Mouse (Mus musculus): ENCODE results near the gene Prr14l. TPM values are rescaled to one million over a fixed set of nuclear protein-coding genes. Genes with fewer than 3 reads are reported as not detected.
"Not testable (repeated sequence)": the region's sequence is repeated elsewhere in the genome, so short reads cannot be mapped to it uniquely, and the experiment has no call there.

Prr14l gene
- 1 to 10 TPM; 4.3 to 6.2 TPM for total RNA-seq (2021)
- long read RNA-seq, experiment 1, partial matches to known transcripts: 0 of 3 reads
- long read RNA-seq, experiment 1, other reads (novel, unspliced or antisense): 3 of 3 reads
- long read RNA-seq, experiment 2, partial matches to known transcripts: 0 of 1 reads
- long read RNA-seq, experiment 2, other reads (novel, unspliced or antisense): 1 of 1 reads

- H3K4me3 ChIP-seq: peak within 1 kb of the TSS; percentile 100
- DNase-seq: peak; percentile 98
- H3K27ac ChIP-seq: peak within 1 kb of the TSS; percentile 97
- intact Hi-C loops (cut with DNase I): loop anchor here (10.0 kb wide), 1 partner anchor 139 kb away; no protein-coding TSS in a partner anchor
- no peak for TF ChIP-seq CTCF (IDR thresholded peaks at IDR 0.05)
Measured at GRCm38 (mm10) chr5:32853731-32854507, at the start of gene Prr14l. Prr14l (minus strand) TSS chr5:32854256.

- no peak overlapping the region for H3K27ac ChIP-seq
- no peak overlapping the region for H3K4me3 ChIP-seq
- DNase-seq: no peak
- no peak for TF ChIP-seq CTCF (IDR thresholded peaks at IDR 0.05)
- intact Hi-C loops (cut with DNase I): no loop called here
Measured at GRCm38 (mm10) chr5:32886739-32887138, 32.7 kb upstream of the Prr14l start.

- no peak for TF ChIP-seq CTCF (IDR thresholded peaks at IDR 0.05)
- Histone ChIP-seq H3K4me3 (no peak overlapping the region), H3K27ac (no peak overlapping the region)
- no peak for DNase-seq
- intact Hi-C loops (cut with DNase I): no loop called here
Measured at GRCm38 (mm10) chr5:32872346-32872745, 18.3 kb upstream of the Prr14l start.

GRCm38 (mm10) chr5:32869389-32870024, 15.5 kb upstream of the Prr14l start:
- intact Hi-C loops (cut with DNase I): loop anchor here (10.0 kb wide), 1 partner anchor 755 kb away; the partner anchor contains the start of genes Fam53a and Gm9903
- no peak for TF ChIP-seq CTCF (IDR thresholded peaks at IDR 0.05)
- no peak overlapping the region for H3K4me3 ChIP-seq
- no peak for DNase-seq
- no peak overlapping the region for H3K27ac ChIP-seq

- peak; percentile 98 for DNase-seq
- peak within 1 kb of the TSS; percentile 86 for H3K27ac ChIP-seq
- intact Hi-C loops (cut with DNase I): loop anchor here (10.0 kb wide), 1 partner anchor 761 kb away; the partner anchor contains the start of genes Fam53a and Gm9903
- TF ChIP-seq CTCF (IDR thresholded peaks at IDR 0.05): no peak
- peak within 1 kb of the TSS; percentile 86 for H3K4me3 ChIP-seq
Measured at GRCm38 (mm10) chr5:32863253-32864228, 9.5 kb upstream of the Prr14l start, which contains the start of gene Depdc5. Depdc5 (plus strand) TSS chr5:32863701.

- Histone ChIP-seq H3K4me3 (peak overlapping the region; percentile 86), H3K27ac (peak overlapping the region; percentile 86)
- no peak for DNase-seq
- TF ChIP-seq CTCF (IDR thresholded peaks at IDR 0.05): no peak
- intact Hi-C loops (cut with DNase I): loop anchor here (10.0 kb wide), 1 partner anchor 762 kb away; the partner anchor contains the start of genes Fam53a and Gm9903
Measured at GRCm38 (mm10) chr5:32862469-32863132, 8.5 kb upstream of the Prr14l start.

GRCm38 (mm10) chr5:32861082-32861481, 7.0 kb upstream of the Prr14l start:
- no peak overlapping the region for H3K4me3 ChIP-seq
- DNase-seq: no peak
- intact Hi-C loops (cut with DNase I): loop anchor here (10.0 kb wide), 1 partner anchor 764 kb away; the partner anchor contains the start of genes Fam53a and Gm9903
- no peak overlapping the region for H3K27ac ChIP-seq
- TF ChIP-seq CTCF (IDR thresholded peaks at IDR 0.05): no peak

GRCm38 (mm10) chr5:32857781-32858220, 3.7 kb upstream of the Prr14l start:
- peak; percentile 54 for DNase-seq
- intact Hi-C loops (cut with DNase I): loop anchor here (10.0 kb wide), 1 partner anchor 143 kb away; no protein-coding TSS in a partner anchor
- peak overlapping the region; percentile 79 for H3K4me3 ChIP-seq
- TF ChIP-seq CTCF (IDR thresholded peaks at IDR 0.05): peak; percentile 23; the same call in 1 of the 2 replicates
- peak overlapping the region; percentile 84 for H3K27ac ChIP-seq

GRCm38 (mm10) chr5:32855274-32855673, 1.2 kb upstream of the Prr14l start:
- intact Hi-C loops (cut with DNase I): loop anchor here (10.0 kb wide), 1 partner anchor 140 kb away; no protein-coding TSS in a partner anchor
- not testable (repeated sequence) for H3K4me3 ChIP-seq, H3K27ac ChIP-seq, DNase-seq

GRCm38 (mm10) chr5:32854818-32855217, 762 bp upstream of the Prr14l start:
- intact Hi-C loops (cut with DNase I): loop anchor here (10.0 kb wide), 1 partner anchor 140 kb away; no protein-coding TSS in a partner anchor
- Histone ChIP-seq H3K27ac (peak overlapping the region; percentile 97), H3K4me3 (no peak overlapping the region)
- DNase-seq: no peak
- TF ChIP-seq CTCF (IDR thresholded peaks at IDR 0.05): no peak

- H3K4me3 ChIP-seq: no peak overlapping the region; the same call in 1 of the 2 replicates
- no peak overlapping the region for H3K27ac ChIP-seq
- intact Hi-C loops (cut with DNase I): loop anchor here (10.0 kb wide), 1 partner anchor 137 kb away; no protein-coding TSS in a partner anchor
- TF ChIP-seq CTCF (IDR thresholded peaks at IDR 0.05): no peak
- no peak for DNase-seq
Measured at GRCm38 (mm10) chr5:32852026-32852425, 2.0 kb downstream of the Prr14l start.

GRCm38 (mm10) chr5:32849580-32849979, 4.5 kb downstream of the Prr14l start:
- H3K4me3 ChIP-seq; H3K27ac ChIP-seq; DNase-seq; intact Hi-C loops (cut with DNase I): not testable (repeated sequence)
